Comparison of ENCODE assay signal across 9 mouse cellular contexts in genomic region chr8:79641119-79641518, GRCm38 (mm10). TPM values are rescaled to one million over a fixed set of nuclear protein-coding genes. Genes with fewer than 3 reads are reported as not detected.
DNase-seq lines count a peak whose midpoint lies in the region; ATAC-seq lines count a peak whose summit lies in the region.
"Had no signal": no experiment of that assay in that cellular context is flagged by ENCODE, and none has a peak within 500 bp of the region (broad histone marks: within the 10 kb centered on the region; RNA-seq: fewer than 3 reads in every experiment).

No protein-coding gene starts in this region.

- H3K4me3 ChIP-seq in erythroblast, embryonic 14.5 days (replicated peaks), result peak overlapping the region; percentile 100
- H3K4me3 ChIP-seq in forebrain, embryonic 15.5 days, result peak overlapping the region; percentile 84
- peak overlapping the region; percentile 96 for H3K4me3 ChIP-seq in liver, embryonic 13.5 days (replicated peaks)

- peaks cover 39% of the 10 kb centered on the region for H3K4me1 ChIP-seq in erythroblast, embryonic 14.5 days (ENCODE audit: control insufficient read depth)
- peaks cover 35% of the 10 kb centered on the region for H3K4me1 ChIP-seq in forebrain, embryonic 15.5 days
- H3K4me1 ChIP-seq in liver, embryonic 13.5 days (replicated peaks), result peaks cover 36% of the 10 kb centered on the region

- 30% methylated on average over 1 of the region's 1 CpGs for WGBS in forebrain, embryonic 15.5 days
- 6% methylated on average over 1 of the region's 1 CpGs for WGBS in liver, embryonic 13.5 days (ENCODE audit: insufficient replicate concordance)

- peaks cover 48% of the 10 kb centered on the region for H3K36me3 ChIP-seq in erythroblast, embryonic 14.5 days (ENCODE audit: control insufficient read depth)
- peaks cover 17% of the 10 kb centered on the region for H3K36me3 ChIP-seq in forebrain, embryonic 15.5 days
- H3K36me3 ChIP-seq in liver, embryonic 13.5 days, result peaks cover 23% of the 10 kb centered on the region

- no peaks in the 10 kb centered on the region for H3K9me3 ChIP-seq in erythroblast, embryonic 14.5 days (ENCODE audit: control insufficient read depth, low read length)
- no peaks in the 10 kb centered on the region for H3K9me3 ChIP-seq in forebrain, embryonic 15.5 days
- H3K9me3 ChIP-seq in liver, embryonic 13.5 days (replicated peaks), result no peaks in the 10 kb centered on the region

- DNase-seq in 416B (ENCODE audit: low read depth), result peak; percentile 42
- DNase-seq in liver, embryonic 13.5 days, result no peak
- DNase-seq in right cerebral cortex, adult 2 months (ENCODE audit: low spot score in 2 of 2), result no peak
- DNase-seq in layer of hippocampus, adult 18-20 months (ENCODE audit: low spot score in 2 of 2), result no peak
- DNase-seq in urinary bladder, postnatal 36 days (ENCODE audit: low spot score in 2 of 2), result no peak
- DNase-seq: cerebellum, postnatal 36 days had no signal

- no peak overlapping the region for H3K9ac ChIP-seq in forebrain, embryonic 15.5 days (replicated peaks)
- peak overlapping the region; percentile 96 for H3K9ac ChIP-seq in liver, embryonic 13.5 days

- peak overlapping the region; percentile 56 for H3K4me2 ChIP-seq in forebrain, embryonic 15.5 days (replicated peaks)
- peak overlapping the region; percentile 78 for H3K4me2 ChIP-seq in liver, embryonic 13.5 days

- no peaks in the 10 kb centered on the region for H3K27me3 ChIP-seq in erythroblast, embryonic 14.5 days (ENCODE audit: control insufficient read depth)
- H3K27me3 ChIP-seq in forebrain, embryonic 15.5 days, result no peaks in the 10 kb centered on the region
- H3K27me3 ChIP-seq in liver, embryonic 13.5 days, result no peaks in the 10 kb centered on the region

- ATAC-seq in erythroblast, adult 5-6 weeks (replicated peaks; ENCODE audit: low FRiP score, poor library complexity, severe bottlenecking), result no peak
- no peak for ATAC-seq in forebrain, embryonic 15.5 days (replicated peaks)
- ATAC-seq in liver, embryonic 13.5 days (ENCODE audit: low read depth), result no peak

- no peak overlapping the region for H3K27ac ChIP-seq in forebrain, embryonic 15.5 days (replicated peaks)
- 0 out of 2 replicates have a peak overlapping the region, but pooled peaks have one; percentile 25 for H3K27ac ChIP-seq in liver, embryonic 13.5 days

RNA-seq across cellular contexts. Expression of gene Otud4, which starts 1.7 kb away (rescaled TPM):
- 0.07 and 0.08 TPM in 2 replicates for polyA plus RNA-seq in erythroblast, embryonic 14.5 days (2012)
- total RNA-seq in erythroblast, adult 5-6 weeks (2015; ENCODE audit: low replicate concordance), result 14.8 and 15.6 TPM in 2 replicates
- total RNA-seq in erythroblast, adult 5-6 weeks (2017; ENCODE audit: low replicate concordance), result 21.6 and 23.8 TPM in 2 replicates
- 13.7 and 13.9 TPM in 2 replicates for polyA plus RNA-seq in forebrain, embryonic 15.5 days (2015; fragmentation: Nextera tagmentation; extraction: Ambion mirVana)
- 6.6 and 8.5 TPM in 2 replicates for polyA plus RNA-seq in liver, embryonic 13.5 days (2015; fragmentation: Nextera tagmentation; extraction: Ambion mirVana)
- 10 to 100 TPM; 38.6 to 43.4 TPM for total RNA-seq in layer of hippocampus, adult 18-20 months (2021)
